Mouse (Mus musculus): ENCODE measurements at regions not wholly inside any gene's neighbourhood (a gene's known extent, or its start where the extent isn't known, plus 50 kb on each side); places are given as distances from the start of the nearest gene placed in this dataset.

GRCm38 (mm10) chr4:55928196-55928595 lies 395.9 kb upstream of the Klf4 start:
- TF ChIP-seq POLR2A (IDR thresholded peaks at IDR 0.05; ENCODE audit: borderline replicate concordance, extremely low read depth, insufficient read depth, insufficient read length, poor library complexity, severe bottlenecking) (no peak), CTCF (IDR thresholded peaks at IDR 0.05; ENCODE audit: borderline replicate concordance, extremely low read depth, insufficient read depth, insufficient read length) (no peak)

All from brain, embryonic 14.5 days (tissue).